Mouse (Mus musculus) 3T3-L1 (cell line): Measurements from ENCODE around the gene Nsdhl.
A peak's percentile ranks its signal among the peaks of the same experiment; 100 is the strongest.

Source experiments
- DNase-seq: peaks from one replicate; pipeline ENCODE4 v3.0.0-alpha.2; 2015; ENCODE audit warnings: low read depth, low spot score

Gene Nsdhl

DNA sequence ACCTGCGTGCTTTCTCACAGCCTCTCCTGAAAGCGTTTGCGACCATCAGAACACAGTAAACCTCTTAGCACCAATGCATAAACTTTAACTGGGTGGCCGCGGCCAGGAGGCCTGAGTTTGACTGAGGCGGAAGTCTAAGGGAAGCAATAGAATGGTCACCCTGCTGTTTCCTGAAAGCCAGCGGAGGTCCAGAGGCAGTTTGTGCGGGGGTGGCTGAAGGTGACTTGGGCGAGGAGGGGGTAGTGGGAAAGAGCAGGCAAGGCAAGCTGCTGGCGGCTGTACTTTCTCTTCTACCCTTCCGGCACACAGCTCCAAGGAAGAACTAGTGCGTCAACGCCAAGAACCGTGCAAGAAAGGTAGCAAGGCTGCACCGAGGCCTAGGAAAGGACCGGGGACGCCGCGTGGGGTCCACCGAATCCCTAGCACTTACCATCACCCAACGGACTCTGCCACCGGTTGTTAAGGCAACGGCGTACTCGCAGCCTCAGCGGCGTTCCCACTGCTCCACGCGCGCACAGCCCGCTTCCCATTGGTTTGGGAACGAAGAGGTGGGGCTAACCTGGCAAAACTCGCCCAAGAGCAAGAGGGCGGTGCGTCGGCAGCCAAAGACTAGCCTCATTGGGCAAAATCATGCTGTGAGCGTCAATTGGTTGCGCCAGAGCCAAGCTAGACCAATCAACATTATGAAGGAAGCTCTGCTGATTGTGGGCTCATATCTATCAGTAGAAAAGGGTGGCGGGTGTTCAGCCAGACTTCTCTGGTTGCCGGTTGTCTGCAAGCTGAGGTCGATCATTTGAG is at the start of gene Nsdhl, which contains the start of gene Cetn2:
Gene Nsdhl, plus strand, starts transcription at position 674 of the 798 bp plus-strand sequence.
Gene Cetn2, minus strand, starts transcription at position 528 of the 798 bp plus-strand sequence.
- DNase-seq, result peak; percentile 95

DNA sequence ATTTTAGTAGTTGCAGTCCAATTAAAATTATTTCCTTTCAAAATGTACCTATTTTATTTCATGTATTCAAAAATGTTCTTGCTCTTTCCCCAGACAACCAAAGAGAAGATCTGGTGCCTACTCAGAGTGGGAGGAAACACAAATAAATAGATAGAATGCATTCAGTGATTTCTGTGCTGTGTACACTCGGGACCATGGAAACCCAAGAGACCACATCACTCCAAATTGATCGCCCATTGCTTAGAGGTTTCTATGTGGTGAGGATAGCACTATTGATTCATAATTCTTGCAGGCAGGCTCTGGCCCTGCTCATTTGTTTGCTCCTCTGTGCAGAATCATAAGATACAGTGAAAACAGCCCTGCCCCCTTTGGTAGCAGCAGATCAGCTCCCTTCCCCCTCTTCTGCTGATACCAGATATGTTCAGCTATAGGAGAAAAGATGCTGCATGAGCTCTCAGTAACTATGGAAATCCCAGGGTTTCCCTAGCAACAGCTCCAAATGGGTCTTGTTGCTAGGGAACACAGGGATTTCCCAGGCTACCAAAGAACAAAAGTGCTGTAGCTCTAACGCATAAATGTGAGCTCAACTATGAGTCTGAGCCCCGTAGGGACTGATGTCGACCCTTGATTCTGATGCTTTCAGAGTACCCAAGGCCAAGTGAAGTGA is 22.8 kb upstream of the Nsdhl start:
- no peak for DNase-seq

DNA sequence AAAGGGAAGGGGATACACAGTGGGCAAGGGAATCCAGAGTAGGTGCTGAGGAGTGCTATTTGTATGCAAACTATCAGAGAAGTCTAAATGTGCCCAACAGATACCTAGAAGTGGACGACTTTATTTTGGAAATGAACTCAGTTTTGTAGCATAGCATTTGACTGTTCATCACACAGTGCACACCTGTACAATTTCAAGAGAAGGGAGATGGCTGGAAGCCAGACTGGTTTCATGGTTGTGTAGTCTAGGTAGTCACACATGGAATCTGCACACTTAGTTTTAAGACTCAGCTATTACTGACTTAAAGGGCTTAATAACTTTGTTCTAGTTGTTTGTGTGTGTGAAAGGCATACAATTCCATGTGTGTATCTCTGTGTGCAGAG is 22.3 kb upstream of the Nsdhl start:
- no peak for DNase-seq

DNA sequence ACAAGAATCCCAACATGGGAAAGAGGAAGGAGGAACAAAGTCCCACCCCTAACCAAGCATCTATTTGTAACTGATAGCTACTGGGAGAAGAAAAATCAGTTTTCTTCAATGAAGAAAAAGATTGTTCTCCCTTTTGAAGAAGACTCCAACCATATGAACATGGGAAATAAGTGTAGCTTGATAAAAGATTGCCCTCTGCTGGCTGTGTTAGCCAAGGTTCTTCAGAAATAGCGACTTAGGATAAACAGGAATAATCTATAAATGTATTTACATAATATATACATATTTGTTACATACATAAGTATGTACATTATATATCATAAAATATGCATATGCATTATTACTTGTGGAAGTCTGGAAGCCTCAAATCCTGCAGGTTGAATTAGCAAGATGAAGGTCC is 15.8 kb upstream of the Nsdhl start:
- DNase-seq, result peak; percentile 14

DNA sequence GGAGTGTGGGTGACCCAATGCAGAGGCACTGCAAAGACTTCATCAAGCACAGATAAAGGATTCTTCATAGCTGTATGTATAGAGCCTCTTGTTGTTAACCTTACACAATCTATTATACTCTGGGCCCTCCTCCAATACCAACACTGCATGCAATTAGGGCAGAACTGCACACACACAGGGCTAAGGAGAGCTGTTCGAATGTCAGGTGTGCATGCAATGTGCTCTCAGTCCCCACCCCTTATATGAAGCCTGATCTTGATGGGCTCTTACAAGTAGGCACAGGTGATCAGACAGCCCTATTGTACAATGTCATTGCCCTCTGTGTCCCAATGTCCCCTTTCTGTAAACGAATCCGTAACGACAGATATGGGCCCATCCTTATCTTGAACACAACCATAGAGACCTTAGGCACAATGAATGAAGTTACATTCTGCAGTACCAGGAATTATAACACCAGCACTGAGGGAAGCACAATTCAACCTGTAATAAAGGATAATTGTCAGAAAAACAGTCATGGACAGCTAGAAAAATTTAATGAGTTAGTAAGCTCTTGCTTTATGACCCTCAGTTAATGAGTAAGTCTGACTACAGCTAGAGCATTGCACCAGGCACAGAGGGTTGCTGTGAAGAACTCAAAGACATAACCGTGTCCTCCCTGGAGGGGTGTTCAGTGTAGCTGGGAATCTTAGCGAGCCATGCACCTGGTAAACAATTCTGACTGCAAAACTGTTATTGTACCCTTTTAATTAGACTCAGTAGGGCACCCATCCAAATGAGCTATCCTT is 10.5 kb upstream of the Nsdhl start:
- DNase-seq, result no peak

DNA sequence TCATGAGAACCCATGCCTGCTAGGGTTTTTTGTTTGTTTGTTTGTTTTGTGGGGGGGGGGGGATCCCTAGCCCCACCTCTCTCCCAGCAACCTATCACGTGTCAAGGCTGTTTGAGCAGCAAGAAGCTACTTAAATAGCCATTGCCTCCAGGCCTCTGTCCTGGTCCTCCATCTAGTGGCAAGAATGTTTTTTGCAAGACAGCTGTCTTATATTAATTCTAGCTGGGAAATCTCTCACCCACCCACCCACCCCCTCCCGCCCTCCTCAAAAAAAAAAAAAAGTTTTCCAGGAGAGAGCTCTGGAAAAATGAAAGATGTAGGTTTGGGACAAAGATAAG is 10.0 kb upstream of the Nsdhl start:
- peak; percentile 67 for DNase-seq

DNA sequence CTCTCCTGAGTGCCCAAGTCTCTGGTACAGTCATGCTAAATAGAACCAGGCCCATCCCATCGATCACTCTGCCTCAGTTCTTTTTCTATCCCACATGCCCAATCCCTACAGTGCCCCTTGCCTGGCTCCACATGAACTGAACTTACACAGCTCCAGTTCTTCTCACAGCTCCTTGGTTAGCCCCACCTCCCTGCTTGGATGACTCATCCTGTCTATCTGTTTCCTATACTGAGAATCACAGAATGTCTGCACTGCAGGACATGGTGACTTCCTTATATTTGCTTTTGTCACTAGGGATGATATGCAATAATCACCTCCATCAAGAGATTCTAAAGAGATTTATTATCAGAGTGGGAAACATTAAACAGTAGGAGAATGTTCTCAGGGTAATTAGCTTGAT is 6.7 kb upstream of the Nsdhl start:
- DNase-seq, result peak; percentile 60

DNA sequence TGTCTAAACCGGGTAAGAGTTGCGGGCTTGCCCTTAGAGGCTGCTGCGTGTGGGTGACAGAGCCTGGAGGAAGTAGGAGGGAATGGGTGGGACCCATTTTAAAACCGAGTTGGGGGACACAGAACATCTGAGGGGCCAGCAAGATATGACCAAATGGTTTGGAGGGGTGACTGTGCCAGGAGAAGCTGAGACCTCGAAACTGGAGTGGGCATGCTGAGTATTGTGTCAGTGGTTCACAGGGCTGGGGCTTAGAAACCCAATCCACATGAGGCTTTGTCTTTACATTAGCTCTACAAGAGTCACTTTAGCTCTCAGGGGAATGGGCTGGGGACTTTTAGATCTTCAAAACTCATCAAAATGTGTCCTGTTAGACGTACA is 314 bp downstream of the Nsdhl start:
- no peak for DNase-seq

DNA sequence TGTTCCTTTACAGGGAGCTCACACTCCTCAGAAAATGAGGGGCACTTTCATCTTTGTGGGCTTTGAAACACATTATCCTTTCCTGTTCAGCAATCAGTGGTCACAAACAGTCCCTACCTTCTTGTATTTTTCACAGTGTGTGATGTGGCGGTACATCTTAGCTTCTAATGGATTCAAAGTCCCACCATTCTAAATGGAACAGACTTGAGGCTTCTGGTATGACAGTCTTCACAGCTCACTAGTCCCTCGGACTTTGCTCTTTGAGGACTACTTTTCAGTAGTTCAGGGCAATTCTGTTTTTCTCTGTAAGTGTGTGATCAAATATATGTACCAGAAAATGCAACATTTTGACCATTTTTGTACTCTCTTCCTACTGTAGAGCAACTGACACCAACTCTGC is 3.0 kb downstream of the Nsdhl start:
- no peak for DNase-seq

DNA sequence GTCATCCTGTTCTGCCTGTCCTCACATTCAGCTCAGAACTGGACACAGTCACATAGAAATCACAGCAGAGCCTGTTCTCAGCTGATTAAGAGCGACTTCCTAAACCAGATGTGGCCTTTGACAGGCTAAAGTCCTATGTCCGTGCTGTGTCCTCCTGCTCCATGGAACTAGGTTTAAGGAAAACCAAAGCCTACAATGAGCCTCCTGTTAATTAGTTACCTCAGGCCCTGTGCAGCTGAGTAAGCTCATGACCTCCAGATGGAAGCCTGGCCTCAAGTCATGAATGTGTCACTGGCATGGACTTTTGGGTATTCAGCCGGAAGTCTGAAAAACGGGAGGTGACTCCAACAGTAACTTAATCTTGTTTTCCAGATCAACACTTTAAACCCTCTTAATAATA is 35.1 kb downstream of the Nsdhl start:
- peak; percentile 6 for DNase-seq

DNA sequence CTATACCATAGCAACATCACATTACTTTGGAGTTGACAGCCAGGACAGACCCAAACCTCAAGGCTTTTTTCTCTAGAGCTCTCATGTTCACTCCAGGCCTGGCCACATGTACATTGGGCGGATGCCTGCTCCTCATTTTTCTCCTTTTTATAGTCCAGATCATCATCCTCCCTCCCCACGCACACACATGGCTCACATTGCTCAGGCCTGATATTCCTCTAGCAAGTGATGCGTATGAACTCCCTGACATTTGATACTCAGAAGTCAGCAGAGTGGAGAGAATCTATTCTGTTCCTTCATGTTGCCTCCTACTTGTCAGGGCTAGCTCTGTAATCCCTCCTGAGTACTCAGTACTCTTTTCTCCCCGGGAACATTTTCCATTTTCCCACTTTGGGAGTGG is 38.1 kb downstream of the Nsdhl start:
- DNase-seq, result no peak

DNA sequence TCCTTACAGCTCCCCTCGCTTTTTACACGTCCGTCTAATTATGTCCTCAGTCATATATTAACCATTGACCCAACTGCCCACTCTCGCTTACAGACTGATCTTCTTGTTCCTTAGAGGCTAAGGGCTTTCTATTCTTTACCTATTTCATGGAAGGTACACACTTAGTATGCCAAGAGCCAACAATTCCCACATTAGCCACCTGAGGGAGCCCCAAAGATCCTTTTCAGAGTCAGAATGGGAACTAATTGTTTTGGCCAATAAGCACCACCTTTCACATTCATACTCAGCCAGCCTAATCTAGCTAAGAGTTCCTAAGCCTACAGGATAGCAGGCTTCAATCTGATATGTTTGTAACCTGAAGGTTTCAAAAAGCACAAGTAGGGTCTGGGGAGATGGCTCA is 42.1 kb downstream of the Nsdhl start:
- DNase-seq, result peak; percentile 46

DNA sequence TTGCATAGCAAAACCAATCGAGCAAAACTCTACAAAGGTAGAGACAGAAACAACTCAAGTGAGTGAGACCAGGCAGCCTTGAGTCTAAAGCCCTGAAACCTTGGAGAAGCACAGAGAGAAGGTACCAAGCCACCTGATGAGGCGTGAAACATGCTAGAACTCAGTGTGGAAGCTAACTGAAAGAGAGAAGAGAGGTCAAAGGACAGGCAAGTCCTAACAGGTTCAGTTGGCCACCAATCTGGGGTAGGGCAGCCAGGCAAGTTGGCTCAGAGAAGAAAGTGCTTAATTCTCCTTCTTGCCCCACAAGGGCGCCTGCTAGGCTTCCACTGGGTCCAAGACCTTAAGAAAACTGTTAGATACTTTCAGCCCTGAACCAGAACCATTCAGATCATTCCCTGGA is 43.2 kb downstream of the Nsdhl start:
- no peak for DNase-seq

DNA sequence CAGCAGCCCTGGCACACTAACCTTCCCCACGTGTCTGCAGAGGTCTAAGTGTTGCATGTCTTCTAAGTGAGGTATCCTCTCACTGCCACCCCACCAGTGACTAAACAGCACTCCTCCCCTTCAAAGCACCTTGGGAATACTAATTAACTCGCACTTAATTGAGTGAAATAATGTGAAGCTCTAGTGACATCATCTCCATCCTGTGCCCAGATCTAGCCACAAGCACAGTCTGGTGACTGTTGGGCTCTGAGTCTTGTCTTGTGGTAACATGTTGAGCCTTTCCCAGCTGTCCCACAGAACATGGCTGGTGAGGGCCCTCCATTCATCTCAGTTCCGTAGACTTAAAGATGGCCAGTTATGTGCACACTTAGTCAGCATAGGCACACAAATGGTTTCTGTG is 44.4 kb downstream of the Nsdhl start:
- DNase-seq, result no peak

DNA sequence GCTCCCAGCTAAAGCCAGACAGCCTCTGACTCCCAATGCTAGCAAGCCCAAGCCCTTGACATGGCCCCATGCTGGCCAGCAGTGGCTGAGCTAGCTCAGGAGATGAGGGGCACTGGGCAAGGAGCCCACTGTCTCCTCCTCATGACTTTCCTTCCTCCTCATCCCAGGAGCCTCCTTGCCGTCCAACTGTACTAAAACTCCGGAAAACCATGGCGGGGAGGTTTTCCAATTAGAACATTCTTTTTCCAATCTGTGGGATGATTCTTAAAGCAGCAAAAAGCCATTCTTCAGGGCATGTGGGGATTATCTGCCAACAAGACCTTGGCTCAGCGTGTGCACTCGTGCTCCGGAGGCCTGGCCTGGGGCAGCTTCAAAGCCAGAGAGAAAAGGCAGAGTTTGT is 64.5 kb downstream of the Nsdhl start:
- no peak for DNase-seq

DNA sequence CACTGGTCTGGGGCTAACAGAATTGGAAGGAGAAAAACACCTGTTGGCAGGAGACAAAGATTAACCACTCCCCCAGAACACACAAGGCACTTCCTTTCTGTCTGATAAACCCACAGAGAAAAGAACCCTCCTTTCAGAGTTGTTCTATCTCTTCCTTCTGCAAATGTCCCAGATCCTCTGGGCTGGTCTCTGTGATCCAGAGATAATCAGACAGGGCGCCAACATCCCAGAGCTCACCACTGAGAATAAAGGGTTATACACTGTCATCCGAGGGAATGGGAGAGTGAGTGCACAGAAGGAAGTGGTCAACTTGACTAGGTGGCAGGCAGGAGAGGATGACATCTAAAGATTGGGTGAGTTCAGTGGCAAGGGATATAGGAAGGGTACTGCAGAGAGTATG is 67.2 kb downstream of the Nsdhl start:
- DNase-seq, result no peak

DNA sequence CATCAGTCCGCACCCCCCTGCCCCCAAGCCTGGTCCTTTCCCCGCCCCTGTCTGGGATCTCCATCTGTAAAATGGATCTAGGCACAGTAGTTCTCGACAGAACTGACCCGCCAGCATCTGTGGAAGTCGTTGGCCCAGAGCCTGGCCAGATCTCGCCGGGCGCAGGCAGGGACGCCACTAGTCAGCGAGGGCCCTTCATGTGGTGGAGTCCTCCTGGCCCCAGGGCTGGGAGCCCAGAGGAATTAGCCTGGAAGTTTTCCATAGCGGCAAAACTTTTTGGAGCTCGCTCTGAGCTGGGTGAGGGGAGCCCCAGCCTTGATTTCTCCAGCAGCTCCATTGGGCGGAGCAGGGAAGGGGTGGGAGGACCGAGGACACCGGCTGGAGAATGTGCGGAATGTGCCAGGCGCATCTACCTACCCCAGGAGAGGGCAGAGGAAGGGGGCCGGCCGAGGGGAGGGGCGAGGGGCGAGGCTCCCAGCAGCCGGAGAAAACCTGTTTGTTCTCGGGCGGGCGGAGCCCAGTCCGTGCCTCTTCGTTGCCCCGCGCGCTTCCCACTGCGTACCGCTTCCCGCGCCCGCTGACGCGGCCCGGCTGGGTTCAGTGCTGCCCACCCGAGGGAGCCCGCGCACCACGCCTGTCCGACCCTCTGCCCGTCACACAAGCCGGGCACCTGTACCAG is 68.6 kb downstream of the Nsdhl start, which contains the start of gene Zfp185:
Gene Zfp185, plus strand, starts transcription at position 499 of the 679 bp plus-strand sequence.
- peak; percentile 49 for DNase-seq

DNA sequence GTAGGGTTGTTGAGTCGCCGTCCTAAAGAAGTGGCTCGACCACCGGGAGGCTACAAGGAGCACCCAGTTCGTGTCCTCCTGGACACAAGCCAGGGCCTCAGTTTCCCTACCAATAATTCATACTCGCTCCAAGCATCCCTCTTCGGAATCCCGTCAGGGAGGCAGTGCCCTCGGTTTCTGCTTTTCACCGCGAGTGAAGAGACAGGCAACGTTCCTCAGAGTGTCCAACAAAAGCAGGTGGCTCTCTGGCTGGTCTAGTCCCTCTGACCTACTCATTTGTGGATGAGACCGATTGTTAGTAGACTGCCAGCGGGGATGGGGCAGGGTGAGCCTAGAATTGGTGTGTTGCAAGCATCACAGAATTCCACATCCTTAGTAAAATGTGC is 69.2 kb downstream of the Nsdhl start:
- DNase-seq, result no peak

DNA sequence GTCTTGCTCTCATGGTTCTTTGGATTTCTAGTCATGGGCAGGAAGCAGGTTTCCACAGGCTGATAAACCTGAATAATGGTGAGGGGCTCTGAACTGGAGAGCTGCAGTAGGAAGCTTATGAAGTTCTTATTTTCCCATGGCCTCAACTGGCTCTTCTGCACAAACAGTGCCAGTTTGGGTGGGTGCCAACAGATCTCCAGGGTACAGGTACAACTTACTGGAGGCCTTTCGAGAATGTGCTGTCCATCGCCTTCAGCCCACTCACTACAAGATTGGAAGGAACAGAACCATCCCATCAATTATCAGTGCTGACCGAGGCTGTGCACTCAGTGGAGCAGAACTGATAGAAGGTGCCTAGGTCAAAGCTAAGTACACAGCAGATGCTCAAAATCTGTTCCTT is 70.1 kb downstream of the Nsdhl start:
- no peak for DNase-seq

DNA sequence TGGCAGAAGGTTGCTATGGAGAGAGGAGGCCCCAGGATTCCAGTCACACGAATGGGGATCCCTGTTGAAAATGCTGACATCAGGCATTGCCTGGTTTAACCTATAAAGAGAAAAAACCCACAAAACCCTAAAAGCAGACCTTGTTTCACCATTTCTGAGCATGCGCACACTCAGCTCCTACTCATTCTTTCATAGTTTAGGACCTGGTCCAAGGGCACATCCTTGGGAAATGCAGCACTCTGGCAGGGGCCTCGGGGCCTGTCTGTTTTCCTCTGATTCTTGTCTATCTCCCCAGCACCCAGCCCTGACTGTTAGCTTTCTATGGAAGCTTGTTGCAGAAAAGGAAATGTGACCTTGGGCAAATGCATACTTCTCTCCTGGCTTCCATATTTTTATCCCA is 72.2 kb downstream of the Nsdhl start:
- DNase-seq, result peak; percentile 64

DNA sequence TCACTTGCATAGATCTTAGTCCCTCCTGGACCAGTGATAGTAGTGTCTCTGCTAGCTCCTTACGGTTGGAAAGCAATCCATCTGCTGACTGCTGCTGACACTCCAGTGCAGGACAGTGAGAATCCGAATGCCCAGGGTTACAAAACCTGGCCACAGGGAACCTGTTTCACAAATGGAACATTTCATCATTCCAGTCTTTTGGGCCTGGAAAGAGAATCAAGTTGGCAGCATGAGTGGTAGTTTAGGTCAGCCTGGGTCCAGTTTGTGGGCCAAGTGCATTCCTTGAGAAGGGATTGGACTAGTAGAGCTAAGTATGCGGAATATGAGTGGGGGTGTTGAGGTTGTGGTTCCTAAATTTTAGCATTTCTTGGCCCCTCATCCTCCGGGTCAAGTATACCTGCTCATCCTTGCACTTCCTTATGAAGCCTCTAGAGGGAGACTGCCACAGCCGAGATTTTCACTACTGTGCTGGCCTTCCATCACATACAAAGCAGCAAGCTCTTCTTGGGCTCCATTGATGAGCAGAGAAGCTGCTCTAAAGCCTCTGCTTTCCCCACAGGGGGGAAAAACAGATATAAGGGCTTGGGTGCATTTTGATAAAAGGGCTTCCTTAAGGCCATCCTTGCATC is 74.0 kb downstream of the Nsdhl start:
- peak; percentile 14 for DNase-seq

DNA sequence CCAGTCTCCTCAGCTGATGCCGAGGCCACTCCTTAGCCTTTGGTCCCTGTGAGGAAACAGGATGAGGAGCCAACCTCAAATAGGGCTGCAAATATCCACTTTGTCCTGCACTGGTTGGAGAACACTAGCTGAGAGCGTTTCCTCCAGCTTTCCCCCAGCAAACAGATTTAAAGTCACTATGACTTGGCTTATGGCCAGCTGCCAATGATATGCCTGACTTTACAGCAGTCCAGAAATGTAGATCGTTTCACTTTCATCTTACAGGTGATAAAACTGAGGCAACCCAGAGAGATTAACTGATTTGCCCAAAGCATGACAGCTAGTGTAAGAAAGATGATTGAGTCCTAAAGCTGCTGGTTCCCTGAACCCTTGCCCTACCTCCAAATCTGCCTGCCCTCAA is 77.2 kb downstream of the Nsdhl start:
- no peak for DNase-seq
